Mouse (Mus musculus): Measurements from ENCODE around the gene Plekhh3. TPM values are rescaled to one million over a fixed set of nuclear protein-coding genes. Genes with fewer than 3 reads are reported as not detected.

Plekhh3 gene
- polyA plus RNA-seq, 1 experiment from 2014 or later, result 3.7 TPM

GRCm38 (mm10) chr11:101182771-101183517, 11.8 kb upstream of the Plekhh3 start:
- ATAC-seq (replicated peaks; ENCODE audit: insufficient number of reproducible peaks, low FRiP score, low TSS enrichment, low read depth) (no peak), DNase-seq (ENCODE audit: low spot score) (no peak)
- Histone ChIP-seq H3K9ac (replicated peaks; ENCODE audit: low read length) (no peak overlapping the region), H3K9me3 (replicated peaks; ENCODE audit: control insufficient read depth, low read length) (no peaks in the 10 kb centered on the region), H3K4me1 (ENCODE audit: control insufficient read depth, insufficient read depth, low read length) (no peaks in the 10 kb centered on the region), H3K4me3 (ENCODE audit: low read depth, low read length) (no peak overlapping the region), H3K27me3 (ENCODE audit: control insufficient read depth, insufficient read depth, low read length) (peaks cover 10% of the 10 kb centered on the region), H3K36me3 (replicated peaks; ENCODE audit: control insufficient read depth, insufficient read depth, low read depth, low read length) (no peaks in the 10 kb centered on the region), H3K27ac (replicated peaks; ENCODE audit: low read depth, low read length) (no peak overlapping the region), H3K4me2 (ENCODE audit: low read depth, low read length) (no peak overlapping the region)
- WGBS, result 74% methylated on average over 14 of the region's 14 CpGs

DNA sequence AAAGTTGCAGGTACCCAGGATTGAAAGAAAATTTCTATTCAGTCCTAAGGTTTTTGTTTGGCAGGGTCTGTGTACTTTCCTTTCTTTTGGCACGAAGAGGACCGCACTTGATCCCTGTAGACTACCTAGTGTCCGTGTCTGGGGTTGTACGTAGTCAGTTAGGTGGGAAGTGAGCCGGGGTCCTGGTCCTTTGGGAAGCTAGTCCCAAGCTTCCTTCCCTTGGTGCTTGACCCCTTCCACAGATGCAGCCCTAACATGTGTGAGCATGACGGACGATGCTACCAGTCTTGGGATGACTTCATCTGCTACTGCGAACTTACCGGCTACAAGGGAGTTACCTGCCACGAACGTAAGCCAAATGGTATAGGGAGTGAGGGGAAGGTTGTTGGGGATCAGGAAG, 10.8 kb upstream of the Plekhh3 start:
- WGBS, result 92% methylated on average over 11 of the region's 11 CpGs
- ATAC-seq (replicated peaks; ENCODE audit: insufficient number of reproducible peaks, low FRiP score, low TSS enrichment, low read depth) (no peak), DNase-seq (ENCODE audit: low spot score) (no peak)
- H3K4me3 ChIP-seq (ENCODE audit: low read depth, low read length), result no peak overlapping the region
- H3K27ac ChIP-seq (replicated peaks; ENCODE audit: low read depth, low read length), result no peak overlapping the region
- no peaks in the 10 kb centered on the region for H3K9me3 ChIP-seq (replicated peaks; ENCODE audit: control insufficient read depth, low read length)
- no peak overlapping the region for H3K9ac ChIP-seq (replicated peaks; ENCODE audit: low read length)
- no peak overlapping the region for H3K4me2 ChIP-seq (ENCODE audit: low read depth, low read length)
- H3K27me3 ChIP-seq (ENCODE audit: control insufficient read depth, insufficient read depth, low read length), result peaks cover 16% of the 10 kb centered on the region
- no peaks in the 10 kb centered on the region for H3K36me3 ChIP-seq (replicated peaks; ENCODE audit: control insufficient read depth, insufficient read depth, low read depth, low read length)
- H3K4me1 ChIP-seq (ENCODE audit: control insufficient read depth, insufficient read depth, low read length), result no peaks in the 10 kb centered on the region

- H3K9ac ChIP-seq (replicated peaks; ENCODE audit: low read length), result no peak overlapping the region
- WGBS, result 43% methylated on average over 10 of the region's 10 CpGs
These were observed 9.9 kb upstream of the Plekhh3 start for GRCm38 (mm10) chr11:101180846-101181740.

DNA sequence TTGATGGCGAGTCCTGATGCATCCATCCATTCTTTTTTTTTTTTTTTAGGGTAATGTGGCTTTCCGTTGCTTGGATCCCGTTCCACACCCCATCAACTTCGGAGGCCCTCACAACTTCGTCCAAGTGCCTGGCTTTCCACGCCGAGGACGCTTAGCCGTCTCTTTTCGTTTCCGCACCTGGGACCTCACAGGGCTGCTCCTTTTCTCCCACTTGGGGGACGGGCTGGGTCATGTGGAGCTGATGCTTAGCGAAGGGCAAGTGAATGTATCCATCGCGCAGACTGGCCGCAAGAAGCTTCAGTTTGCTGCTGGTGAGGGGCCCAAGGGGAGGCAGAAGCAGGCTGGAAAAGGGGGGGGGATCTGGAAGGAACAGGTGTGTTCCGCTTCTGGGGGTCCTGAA, 9.1 kb upstream of the Plekhh3 start:
- no peak for DNase-seq (ENCODE audit: low spot score)
- no peak overlapping the region for H3K4me3 ChIP-seq (ENCODE audit: low read depth, low read length)
- H3K27me3 ChIP-seq (ENCODE audit: control insufficient read depth, insufficient read depth, low read length), result peaks cover 30% of the 10 kb centered on the region
- no peak overlapping the region for H3K4me2 ChIP-seq (ENCODE audit: low read depth, low read length)
- no peak for ATAC-seq (replicated peaks; ENCODE audit: insufficient number of reproducible peaks, low FRiP score, low TSS enrichment, low read depth)
- no peaks in the 10 kb centered on the region for H3K36me3 ChIP-seq (replicated peaks; ENCODE audit: control insufficient read depth, insufficient read depth, low read depth, low read length)
- WGBS, result 64% methylated on average over 17 of the region's 17 CpGs
- H3K9me3 ChIP-seq (replicated peaks; ENCODE audit: control insufficient read depth, low read length), result no peaks in the 10 kb centered on the region
- H3K27ac ChIP-seq (replicated peaks; ENCODE audit: low read depth, low read length), result no peak overlapping the region
- H3K9ac ChIP-seq (replicated peaks; ENCODE audit: low read length), result no peak overlapping the region
- H3K4me1 ChIP-seq (ENCODE audit: control insufficient read depth, insufficient read depth, low read length), result peaks cover under 1% of the 10 kb centered on the region; the same call in 1 of the 2 replicates

More at GRCm38 (mm10) chr11:101180846-101181740, 9.9 kb upstream of the Plekhh3 start:
- H3K4me3 ChIP-seq (ENCODE audit: low read depth, low read length), result no peak overlapping the region
- ATAC-seq (replicated peaks; ENCODE audit: insufficient number of reproducible peaks, low FRiP score, low TSS enrichment, low read depth) (no peak), DNase-seq (ENCODE audit: low spot score) (peak; percentile 81)
- H3K4me2 ChIP-seq (ENCODE audit: low read depth, low read length), result no peak overlapping the region
- H3K27ac ChIP-seq (replicated peaks; ENCODE audit: low read depth, low read length), result no peak overlapping the region
- H3K27me3 ChIP-seq (ENCODE audit: control insufficient read depth, insufficient read depth, low read length), result peaks cover 23% of the 10 kb centered on the region
- no peaks in the 10 kb centered on the region for H3K36me3 ChIP-seq (replicated peaks; ENCODE audit: control insufficient read depth, insufficient read depth, low read depth, low read length)
- H3K9me3 ChIP-seq (replicated peaks; ENCODE audit: control insufficient read depth, low read length), result no peaks in the 10 kb centered on the region
- no peaks in the 10 kb centered on the region for H3K4me1 ChIP-seq (ENCODE audit: control insufficient read depth, insufficient read depth, low read length)

- Histone ChIP-seq H3K4me1 (ENCODE audit: control insufficient read depth, insufficient read depth, low read length) (peaks cover 3% of the 10 kb centered on the region; the same call in 1 of the 2 replicates), H3K27ac (replicated peaks; ENCODE audit: low read depth, low read length) (no peak overlapping the region)
These were observed 8.2 kb upstream of the Plekhh3 start for GRCm38 (mm10) chr11:101179306-101179705.

DNA sequence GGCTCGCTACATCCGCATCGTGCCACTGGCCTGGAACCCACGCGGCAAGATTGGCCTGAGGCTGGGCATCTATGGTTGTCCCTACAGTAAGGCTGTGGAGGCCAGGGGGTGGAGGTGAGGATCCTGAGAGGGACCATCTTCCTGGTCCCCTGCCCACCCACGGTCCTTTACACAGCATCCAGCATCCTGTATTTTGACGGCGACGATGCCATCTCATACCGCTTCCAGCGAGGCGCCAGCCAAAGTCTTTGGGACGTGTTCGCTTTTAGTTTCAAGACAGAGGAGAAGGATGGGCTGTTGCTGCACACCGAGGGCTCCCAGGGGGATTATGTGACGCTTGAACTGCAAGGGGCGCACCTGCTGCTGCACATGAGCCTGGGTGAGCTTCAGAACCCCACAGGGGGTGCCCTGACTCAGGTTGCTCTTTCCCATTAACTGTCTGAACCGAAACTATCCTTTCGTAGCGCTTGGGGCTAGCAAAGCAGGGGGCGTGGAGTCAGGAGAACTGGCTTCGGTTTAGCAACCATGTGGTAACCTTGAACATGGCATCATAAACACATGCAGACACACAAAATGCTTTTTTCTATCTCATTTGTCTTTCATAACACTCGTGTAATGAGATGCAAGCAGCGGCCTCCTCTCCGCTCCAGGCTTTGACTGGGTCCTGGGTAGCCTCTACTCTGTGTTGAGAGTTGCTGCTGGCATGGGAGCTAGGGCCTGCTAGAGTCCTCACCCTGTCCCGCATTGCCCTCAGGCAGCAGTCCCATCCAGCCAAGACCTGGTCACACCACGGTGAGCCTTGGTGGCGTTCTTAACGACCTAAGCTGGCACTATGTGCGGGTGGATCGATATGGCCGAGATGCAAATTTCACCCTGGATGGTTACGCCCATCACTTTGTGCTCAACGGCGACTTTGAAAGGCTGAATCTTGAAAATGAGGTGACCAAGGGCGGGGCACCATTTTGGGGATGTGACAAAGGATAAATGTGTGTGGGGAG, 7.2 kb upstream of the Plekhh3 start:
- Histone ChIP-seq H3K27me3 (ENCODE audit: control insufficient read depth, insufficient read depth, low read length) (peaks cover 43% of the 10 kb centered on the region), H3K27ac (replicated peaks; ENCODE audit: low read depth, low read length) (no peak overlapping the region), H3K9me3 (replicated peaks; ENCODE audit: control insufficient read depth, low read length) (no peaks in the 10 kb centered on the region), H3K9ac (replicated peaks; ENCODE audit: low read length) (no peak overlapping the region), H3K36me3 (replicated peaks; ENCODE audit: control insufficient read depth, insufficient read depth, low read depth, low read length) (no peaks in the 10 kb centered on the region), H3K4me2 (ENCODE audit: low read depth, low read length) (no peak overlapping the region), H3K4me1 (ENCODE audit: control insufficient read depth, insufficient read depth, low read length) (peaks cover 3% of the 10 kb centered on the region; the same call in 1 of the 2 replicates), H3K4me3 (ENCODE audit: low read depth, low read length) (no peak overlapping the region)
- 48% methylated on average over 36 of the region's 36 CpGs for WGBS
- ATAC-seq (replicated peaks; ENCODE audit: insufficient number of reproducible peaks, low FRiP score, low TSS enrichment, low read depth) (no peak), DNase-seq (ENCODE audit: low spot score) (no peak)

More at GRCm38 (mm10) chr11:101179306-101179705, 8.2 kb upstream of the Plekhh3 start:
- Histone ChIP-seq H3K27me3 (ENCODE audit: control insufficient read depth, insufficient read depth, low read length) (peaks cover 39% of the 10 kb centered on the region), H3K36me3 (replicated peaks; ENCODE audit: control insufficient read depth, insufficient read depth, low read depth, low read length) (no peaks in the 10 kb centered on the region), H3K9me3 (replicated peaks; ENCODE audit: control insufficient read depth, low read length) (no peaks in the 10 kb centered on the region), H3K4me2 (ENCODE audit: low read depth, low read length) (no peak overlapping the region), H3K9ac (replicated peaks; ENCODE audit: low read length) (no peak overlapping the region), H3K4me3 (ENCODE audit: low read depth, low read length) (no peak overlapping the region)
- DNase-seq (ENCODE audit: low spot score), result no peak
- WGBS, result 81% methylated on average over 15 of the region's 15 CpGs
- ATAC-seq (replicated peaks; ENCODE audit: insufficient number of reproducible peaks, low FRiP score, low TSS enrichment, low read depth), result no peak

GRCm38 (mm10) chr11:101176933-101177773, 6.0 kb upstream of the Plekhh3 start:
- DNase-seq (ENCODE audit: low spot score) (peak; percentile 78), ATAC-seq (replicated peaks; ENCODE audit: insufficient number of reproducible peaks, low FRiP score, low TSS enrichment, low read depth) (no peak)
- Histone ChIP-seq H3K4me1 (ENCODE audit: control insufficient read depth, insufficient read depth, low read length) (peaks cover 7% of the 10 kb centered on the region), H3K4me2 (ENCODE audit: low read depth, low read length) (no peak overlapping the region; the same call in 1 of the 2 replicates), H3K9ac (replicated peaks; ENCODE audit: low read length) (no peak overlapping the region), H3K4me3 (ENCODE audit: low read depth, low read length) (no peak overlapping the region), H3K36me3 (replicated peaks; ENCODE audit: control insufficient read depth, insufficient read depth, low read depth, low read length) (no peaks in the 10 kb centered on the region), H3K9me3 (replicated peaks; ENCODE audit: control insufficient read depth, low read length) (no peaks in the 10 kb centered on the region), H3K27ac (replicated peaks; ENCODE audit: low read depth, low read length) (no peak overlapping the region), H3K27me3 (ENCODE audit: control insufficient read depth, insufficient read depth, low read length) (peaks cover 45% of the 10 kb centered on the region)
- WGBS, result 26% methylated on average over 22 of the region's 22 CpGs

Measured in embryonic facial prominence, embryonic 11.5 days (tissue).